Mouse (Mus musculus): ENCODE measurements around the gene Gm12216. TPM values are rescaled to one million over a fixed set of nuclear protein-coding genes. Genes with fewer than 3 reads are reported as not detected.

Gene Gm12216
- polyA plus RNA-seq, 1 experiment from 2014 or later, result 0.14 TPM

GRCm38 (mm10) chr11:53789277-53789676, 69.8 kb downstream of the Gm12216 start:
- ATAC-seq (ENCODE audit: low read depth) (no peak), DNase-seq (no peak)
- WGBS (ENCODE audit: insufficient replicate concordance), result 67% methylated on average over 3 of the region's 3 CpGs

GRCm38 (mm10) chr11:53788196-53788595, 70.9 kb downstream of the Gm12216 start:
- H3K4me3 ChIP-seq (replicated peaks), result no peak overlapping the region
- H3K9ac ChIP-seq, result no peak overlapping the region
- no peaks in the 10 kb centered on the region for H3K36me3 ChIP-seq
- no peaks in the 10 kb centered on the region for H3K27me3 ChIP-seq
- peaks cover 28% of the 10 kb centered on the region for H3K4me1 ChIP-seq (replicated peaks)
- ATAC-seq (ENCODE audit: low read depth) (no peak), DNase-seq (no peak)
- no peaks in the 10 kb centered on the region for H3K9me3 ChIP-seq (replicated peaks)
- H3K4me2 ChIP-seq, result no peak overlapping the region
- H3K27ac ChIP-seq, result no peak overlapping the region; the same call in 1 of the 2 replicates
- 73% methylated on average over 8 of the region's 8 CpGs for WGBS (ENCODE audit: insufficient replicate concordance)

More at GRCm38 (mm10) chr11:53789277-53789676, 69.8 kb downstream of the Gm12216 start:
- Histone ChIP-seq H3K9me3 (replicated peaks) (no peaks in the 10 kb centered on the region), H3K36me3 (no peaks in the 10 kb centered on the region), H3K4me3 (replicated peaks) (no peak overlapping the region), H3K4me2 (no peak overlapping the region), H3K27me3 (no peaks in the 10 kb centered on the region), H3K27ac (no peak overlapping the region), H3K4me1 (replicated peaks) (peaks cover 36% of the 10 kb centered on the region), H3K9ac (no peak overlapping the region)

- DNase-seq, result no peak
- ATAC-seq (ENCODE audit: low read depth), result no peak
- Histone ChIP-seq H3K27ac (peak overlapping the region; percentile 19; the same call in 1 of the 2 replicates), H3K4me2 (no peak overlapping the region), H3K27me3 (no peaks in the 10 kb centered on the region), H3K4me1 (replicated peaks) (peaks cover 34% of the 10 kb centered on the region), H3K9ac (no peak overlapping the region), H3K4me3 (replicated peaks) (no peak overlapping the region), H3K9me3 (replicated peaks) (no peaks in the 10 kb centered on the region), H3K36me3 (no peaks in the 10 kb centered on the region)
- WGBS (ENCODE audit: insufficient replicate concordance), result 46% methylated on average over 13 of the region's 13 CpGs
Measured at GRCm38 (mm10) chr11:53786058-53787031, 72.7 kb downstream of the Gm12216 start.

- no peaks in the 10 kb centered on the region for H3K36me3 ChIP-seq
- no peak overlapping the region for H3K9ac ChIP-seq
- no peak overlapping the region for H3K4me3 ChIP-seq (replicated peaks)
- H3K27me3 ChIP-seq, result no peaks in the 10 kb centered on the region
- DNase-seq, result no peak
- peaks cover 35% of the 10 kb centered on the region for H3K4me1 ChIP-seq (replicated peaks)
- peak overlapping the region; percentile 19; the same call in 1 of the 2 replicates for H3K27ac ChIP-seq
- 49% methylated on average over 3 of the region's 3 CpGs for WGBS (ENCODE audit: insufficient replicate concordance)
- no peaks in the 10 kb centered on the region for H3K9me3 ChIP-seq (replicated peaks)
- no peak overlapping the region for H3K4me2 ChIP-seq
- no peak for ATAC-seq (ENCODE audit: low read depth)
Measured at GRCm38 (mm10) chr11:53785311-53785936, 73.6 kb downstream of the Gm12216 start.

GRCm38 (mm10) chr11:53783288-53783687, 75.8 kb downstream of the Gm12216 start:
- WGBS (ENCODE audit: insufficient replicate concordance), result 76% methylated on average over 9 of the region's 9 CpGs
- H3K4me2 ChIP-seq, result no peak overlapping the region
- peaks cover 37% of the 10 kb centered on the region for H3K4me1 ChIP-seq (replicated peaks)
- H3K27ac ChIP-seq, result no peak overlapping the region
- H3K9ac ChIP-seq, result no peak overlapping the region
- H3K27me3 ChIP-seq, result no peaks in the 10 kb centered on the region
- no peak for ATAC-seq (ENCODE audit: low read depth)
- no peaks in the 10 kb centered on the region for H3K9me3 ChIP-seq (replicated peaks)
- no peak overlapping the region for H3K4me3 ChIP-seq (replicated peaks)
- H3K36me3 ChIP-seq, result no peaks in the 10 kb centered on the region
- DNase-seq, result no peak

GRCm38 (mm10) chr11:53781964-53782363, 77.1 kb downstream of the Gm12216 start:
- Histone ChIP-seq H3K4me3 (replicated peaks) (no peak overlapping the region), H3K4me1 (replicated peaks) (peaks cover 41% of the 10 kb centered on the region), H3K27me3 (no peaks in the 10 kb centered on the region), H3K27ac (no peak overlapping the region), H3K9ac (no peak overlapping the region), H3K9me3 (replicated peaks) (no peaks in the 10 kb centered on the region), H3K36me3 (peaks cover under 1% of the 10 kb centered on the region; the same call in 1 of the 2 replicates), H3K4me2 (no peak overlapping the region)
- 83% methylated on average over 7 of the region's 7 CpGs for WGBS (ENCODE audit: insufficient replicate concordance)
- ATAC-seq (ENCODE audit: low read depth) (no peak), DNase-seq (no peak)

GRCm38 (mm10) chr11:53781201-53781775, 77.8 kb downstream of the Gm12216 start:
- Histone ChIP-seq H3K36me3 (peaks cover 7% of the 10 kb centered on the region), H3K9ac (no peak overlapping the region), H3K4me2 (no peak overlapping the region), H3K27ac (no peak overlapping the region), H3K4me3 (replicated peaks) (no peak overlapping the region), H3K4me1 (replicated peaks) (peaks cover 36% of the 10 kb centered on the region), H3K27me3 (no peaks in the 10 kb centered on the region), H3K9me3 (replicated peaks) (no peaks in the 10 kb centered on the region)
- DNase-seq (no peak), ATAC-seq (ENCODE audit: low read depth) (no peak)
- 69% methylated on average over 4 of the region's 4 CpGs for WGBS (ENCODE audit: insufficient replicate concordance)

GRCm38 (mm10) chr11:53780262-53780661, 78.8 kb downstream of the Gm12216 start:
- DNase-seq (no peak), ATAC-seq (ENCODE audit: low read depth) (no peak)
- Histone ChIP-seq H3K27ac (no peak overlapping the region), H3K27me3 (no peaks in the 10 kb centered on the region), H3K4me2 (no peak overlapping the region), H3K4me3 (replicated peaks) (no peak overlapping the region), H3K4me1 (replicated peaks) (peaks cover 26% of the 10 kb centered on the region), H3K9ac (no peak overlapping the region), H3K9me3 (replicated peaks) (no peaks in the 10 kb centered on the region), H3K36me3 (peaks cover 16% of the 10 kb centered on the region)
- 60% methylated on average over 3 of the region's 3 CpGs for WGBS (ENCODE audit: insufficient replicate concordance)

GRCm38 (mm10) chr11:53779808-53780207, 79.2 kb downstream of the Gm12216 start:
- Histone ChIP-seq H3K27me3 (no peaks in the 10 kb centered on the region), H3K9ac (no peak overlapping the region), H3K27ac (no peak overlapping the region), H3K4me2 (no peak overlapping the region), H3K4me1 (replicated peaks) (peaks cover 26% of the 10 kb centered on the region), H3K4me3 (replicated peaks) (no peak overlapping the region), H3K9me3 (replicated peaks) (no peaks in the 10 kb centered on the region), H3K36me3 (peaks cover 16% of the 10 kb centered on the region)
- ATAC-seq (ENCODE audit: low read depth) (no peak), DNase-seq (no peak)
- WGBS (ENCODE audit: insufficient replicate concordance), result 27% methylated on average over 2 of the region's 2 CpGs

GRCm38 (mm10) chr11:53778455-53778854, 80.6 kb downstream of the Gm12216 start:
- DNase-seq (no peak), ATAC-seq (ENCODE audit: low read depth) (no peak)
- 69% methylated on average over 5 of the region's 5 CpGs for WGBS (ENCODE audit: insufficient replicate concordance)
- Histone ChIP-seq H3K9ac (no peak overlapping the region), H3K4me1 (replicated peaks) (peaks cover 26% of the 10 kb centered on the region), H3K9me3 (replicated peaks) (no peaks in the 10 kb centered on the region), H3K27ac (no peak overlapping the region), H3K36me3 (peaks cover 27% of the 10 kb centered on the region), H3K4me3 (replicated peaks) (no peak overlapping the region), H3K4me2 (no peak overlapping the region), H3K27me3 (no peaks in the 10 kb centered on the region)

GRCm38 (mm10) chr11:53777736-53778135, 81.3 kb downstream of the Gm12216 start:
- no peak overlapping the region for H3K4me3 ChIP-seq (replicated peaks)
- H3K4me1 ChIP-seq (replicated peaks), result peaks cover 26% of the 10 kb centered on the region
- H3K4me2 ChIP-seq, result no peak overlapping the region
- WGBS (ENCODE audit: insufficient replicate concordance), result 66% methylated on average over 5 of the region's 5 CpGs
- no peak for ATAC-seq (ENCODE audit: low read depth)
- no peak overlapping the region for H3K27ac ChIP-seq
- H3K36me3 ChIP-seq, result peaks cover 27% of the 10 kb centered on the region
- H3K27me3 ChIP-seq, result no peaks in the 10 kb centered on the region
- no peak overlapping the region for H3K9ac ChIP-seq
- no peak for DNase-seq
- H3K9me3 ChIP-seq (replicated peaks), result no peaks in the 10 kb centered on the region
